Mouse (Mus musculus): ENCODE measurements around the gene Abcg5. TPM values are rescaled to one million over a fixed set of nuclear protein-coding genes. Genes with fewer than 3 reads are reported as not detected.

The Abcg5 gene
- polyA plus RNA-seq (2021; fragmentation: Nextera tagmentation): not detected in 2 replicates
- long read RNA-seq, experiment 1: 0 reads
- long read RNA-seq, experiment 2: 0 reads

GRCm38 (mm10) chr17:84682734-84683717 is at the start of gene Abcg5:
Gene Abcg5 (minus strand): TSS chr17:84683011.

GRCm38 (mm10) chr17:84675951-84676366 is 6.9 kb downstream of the Abcg5 start, which contains the start of gene Abcg8:
Gene Abcg8 (plus strand): TSS chr17:84676302.

GRCm38 (mm10) chr17:84626276-84626856 is 56.4 kb downstream of the Abcg5 start, which contains the start of gene Dync2li1:
Gene Dync2li1 (plus strand): TSS chr17:84626496.

Other genes with a start within 250 kb of the Abcg5 start
- gene Thada, start 216.8 kb downstream of the Abcg5 start, polyA plus RNA-seq (2021; fragmentation: Nextera tagmentation): 2.2 and 2.3 TPM in 2 replicates
- gene Plekhh2, start 171.1 kb downstream of the Abcg5 start, polyA plus RNA-seq (2021; fragmentation: Nextera tagmentation): 0.92 and 2.0 TPM in 2 replicates
- 30.3 and 34.3 TPM in 2 replicates for gene Dync2li1, start 56.5 kb downstream of the Abcg5 start, polyA plus RNA-seq (2021; fragmentation: Nextera tagmentation)
- gene Abcg8, start 6.7 kb downstream of the Abcg5 start, polyA plus RNA-seq (2021; fragmentation: Nextera tagmentation): not detected in 2 replicates
- 14.9 and 18.9 TPM in 2 replicates for gene Lrpprc, start 107.8 kb upstream of the Abcg5 start, polyA plus RNA-seq (2021; fragmentation: Nextera tagmentation)

Measured in left cerebral cortex, adult 6 months (tissue).